In genomic region chrX:73458877-73459392, GRCm38 (mm10) we compare ENCODE assay signal across 8 mouse cellular contexts. TPM values are rescaled to one million over a fixed set of nuclear protein-coding genes. Genes with fewer than 3 reads are reported as not detected.
A peak's percentile ranks its signal among the peaks of the same experiment; 100 is the strongest.
DNase-seq lines count a peak whose midpoint lies in the region; ATAC-seq and TF ChIP-seq lines count a peak whose summit lies in the region.

Haus7 (minus strand) TSS chrX:73459044.

- TF ChIP-seq CTCF in lung, adult 2 months (IDR thresholded peaks at IDR 0.05; ENCODE audit: insufficient read depth, low read length), result peak; percentile 69

- H3K36me3 ChIP-seq in ES-E14 (ENCODE audit: control insufficient read depth, insufficient read depth, low read length, poor library complexity, severe bottlenecking), result no peaks in the 10 kb centered on the region
- H3K36me3 ChIP-seq in forebrain, embryonic 15.5 days, result no peaks in the 10 kb centered on the region

- DNase-seq in ES-E14 (ENCODE audit: low read depth, low spot score), result peak; percentile 87
- peak; percentile 95 for DNase-seq in cerebellum, adult 11-12 months
- peak; percentile 92 for DNase-seq in heart, postnatal 25 days (ENCODE audit: low spot score)
- peak; percentile 91 for DNase-seq in layer of hippocampus, adult 18-20 months (ENCODE audit: low spot score in 2 of 2)
- DNase-seq in lung, adult 2 months, result peak; percentile 80
- DNase-seq in thymus, adult 18-20 months, result peak; percentile 90 to 93

- in situ Hi-C loops in ES-E14 (cut with MboI; ENCODE audit: low sequenced_read_pairs in 2 of 2, unreplicated experiment in 2 of 2), result no loop called here

- 18% methylated on average over 26 of the region's 26 CpGs for WGBS in forebrain, embryonic 15.5 days
- WGBS in lung, adult 2 months, result 28% methylated on average over 26 of the region's 26 CpGs

- TF ChIP-seq POLR2A in lung, adult 2 months (IDR thresholded peaks at IDR 0.05; ENCODE audit: borderline replicate concordance, extremely low read depth, low read depth, low read length), result peak; percentile 27; the same call in 1 of the 2 replicates

- peak within 1 kb of the TSS; percentile 72 to 84 for H3K4me3 ChIP-seq in ES-E14 (ENCODE audit: insufficient read depth in 1 of 2, low read depth in 1 of 2, low read length in 2 of 2, poor library complexity in 1 of 2, severe bottlenecking in 1 of 2)
- peak within 1 kb of the TSS; percentile 58 for H3K4me3 ChIP-seq in forebrain, embryonic 15.5 days
- H3K4me3 ChIP-seq in lung, adult 2 months (replicated peaks; ENCODE audit: extremely low read depth, low read depth, low read length), result peak within 1 kb of the TSS; percentile 72

- no peak within 1 kb of the TSS for H3K27ac ChIP-seq in ES-E14 (ENCODE audit: insufficient read depth, low read depth, low read length, poor library complexity, severe bottlenecking)
- no peak within 1 kb of the TSS for H3K27ac ChIP-seq in forebrain, embryonic 15.5 days (replicated peaks)

- peak within 1 kb of the TSS; percentile 52 for H3K4me2 ChIP-seq in forebrain, embryonic 15.5 days (replicated peaks)

- H3K9me3 ChIP-seq in ES-E14 (ENCODE audit: control insufficient read depth, insufficient read depth, low read depth, low read length), result no peaks in the 10 kb centered on the region
- no peaks in the 10 kb centered on the region for H3K9me3 ChIP-seq in forebrain, embryonic 15.5 days

- peak; percentile 100 for ATAC-seq in forebrain, embryonic 15.5 days (replicated peaks)
- ATAC-seq in neutrophil, adult 5-6 weeks (ENCODE audit: extremely low read depth, insufficient number of reproducible peaks, low FRiP score, poor library complexity, severe bottlenecking), result peak; percentile 99

- peak within 1 kb of the TSS; percentile 63; the same call in 1 of the 2 replicates for H3K9ac ChIP-seq in ES-E14 (ENCODE audit: insufficient read depth, low read depth, low read length, poor library complexity, severe bottlenecking)
- H3K9ac ChIP-seq in forebrain, embryonic 15.5 days (replicated peaks), result peak within 1 kb of the TSS; percentile 54

- H3K27me3 ChIP-seq in forebrain, embryonic 15.5 days, result no peaks in the 10 kb centered on the region

- H3K4me1 ChIP-seq in ES-E14 (ENCODE audit: control insufficient read depth in 2 of 2, insufficient read depth in 2 of 2, low read length in 2 of 2, poor library complexity in 1 of 2), result no peaks in the 10 kb centered on the region
- peaks cover 6% of the 10 kb centered on the region for H3K4me1 ChIP-seq in forebrain, embryonic 15.5 days
- H3K4me1 ChIP-seq in lung, adult 2 months (ENCODE audit: control insufficient read depth, insufficient read depth, low read length), result no peaks in the 10 kb centered on the region

- intact Hi-C loops in heart, postnatal 25 days (cut with DNase I), result loop anchor here (10.0 kb wide), 1 partner anchor 196 kb away; no protein-coding TSS in a partner anchor

TF ChIP-seq in ES-E14, 5 proteins besides CTCF, POLR2A, EP300 and RAD21:
- TF ChIP-seq MAFK (IDR thresholded peaks at IDR 0.05; ENCODE audit: insufficient read depth, low read depth, low read length) (no peak), ZC3H11A (IDR thresholded peaks at IDR 0.05; ENCODE audit: borderline replicate concordance, low read depth, low read length) (no peak), CHD2 (IDR thresholded peaks at IDR 0.05; ENCODE audit: low read depth, low read length) (no peak), HCFC1 (IDR thresholded peaks at IDR 0.05; ENCODE audit: borderline replicate concordance, insufficient read depth, low read length) (no peak)
TF ChIP-seq in ES-E14: peak in this region for 0.

RNA-seq across cellular contexts. Expression of gene Haus7, which starts in this region (rescaled TPM):
- 29.4 and 31.1 TPM in 2 replicates for total RNA-seq in ES-E14 (2012; rRNA removed)
- polyA plus RNA-seq in forebrain, embryonic 15.5 days (2015; fragmentation: Nextera tagmentation; extraction: Ambion mirVana), result 58.0 and 61.1 TPM in 2 replicates
- total RNA-seq in heart, postnatal 25 days (2021), result 1 to 10 TPM; 4.8 to 6.2 TPM
- 10 to 100 TPM in 1 of 2 experiments, 1 to 10 TPM in 1; 8.9 to 11.4 TPM for total RNA-seq in layer of hippocampus, adult 18-20 months (2021)
- polyA plus RNA-seq in lung, adult 2 months (2012; rRNA removed), result 9.2 and 14.1 TPM in 2 replicates
- total RNA-seq in neutrophil, adult 5-6 weeks (2017), result 17.5 and 19.8 TPM in 2 replicates
